12 mouse cellular contexts compared by ENCODE assay signal in genomic region chr6:99202781-99203180, GRCm38 (mm10).
DNase-seq lines count a peak whose midpoint lies in the region; ATAC-seq and TF ChIP-seq lines count a peak whose summit lies in the region.
"Had no signal": no experiment of that assay in that cellular context is flagged by ENCODE, and none has a peak within 500 bp of the region (broad histone marks: within the 10 kb centered on the region; RNA-seq: fewer than 3 reads in every experiment).

No protein-coding gene starts in this region.

- no peak for TF ChIP-seq POLR2A in CH12.LX (IDR thresholded peaks at IDR 0.05; ENCODE audit: low read depth, low read length)

- H3K4me3 ChIP-seq in heart, postnatal 0 days (ENCODE audit: low read depth, low read length): peak overlapping the region; percentile 46
- H3K4me3 ChIP-seq in CH12.LX (replicated peaks in 1 of 3; ENCODE audit: low read depth in 2 of 3, low read length in 2 of 3, poor library complexity in 1 of 3): peak overlapping the region; percentile 43 to 49 (median 46)
- H3K4me3 ChIP-seq in embryonic facial prominence, embryonic 14.5 days (ENCODE audit: low read depth, low read length): no peak overlapping the region
- H3K4me3 ChIP-seq in intestine, embryonic 16.5 days (ENCODE audit: low read length): peak overlapping the region; percentile 25; the same call in 1 of the 2 replicates

- DNase-seq in heart, postnatal 0 days (ENCODE audit: low spot score): no peak
- no peak for DNase-seq in heart, postnatal 25 days (ENCODE audit: low spot score)
- DNase-seq in CH12.LX (ENCODE audit: extremely low read depth) (no peak), MN1 (ENCODE audit: low spot score) (no peak)
- no peak for DNase-seq in embryonic facial prominence, embryonic 14.5 days (ENCODE audit: low spot score)
- no peak for DNase-seq in thymus, postnatal 14 days
- no peak for DNase-seq in cerebellum, adult 11 months
- DNase-seq: cerebellum, adult 8-10 months; gastrocnemius, postnatal 10 days; kidney, adult 18-20 months; lung, adult 2 months had no signal

- H3K27ac ChIP-seq in heart, postnatal 0 days (ENCODE audit: low read depth): peak overlapping the region; percentile 93
- H3K27ac ChIP-seq in CH12.LX (ENCODE audit: insufficient read depth, low read depth): peak overlapping the region; percentile 74; the same call in 1 of the 2 replicates
- H3K27ac ChIP-seq in embryonic facial prominence, embryonic 14.5 days (replicated peaks; ENCODE audit: low read depth, low read length): no peak overlapping the region
- no peak overlapping the region for H3K27ac ChIP-seq in intestine, embryonic 16.5 days (ENCODE audit: low read length)

- no peaks in the 10 kb centered on the region for H3K27me3 ChIP-seq in heart, postnatal 0 days (ENCODE audit: control insufficient read depth, insufficient read depth, low read length)
- no peaks in the 10 kb centered on the region for H3K27me3 ChIP-seq in CH12.LX (replicated peaks)
- no peaks in the 10 kb centered on the region for H3K27me3 ChIP-seq in embryonic facial prominence, embryonic 14.5 days (replicated peaks; ENCODE audit: control insufficient read depth, insufficient read depth, low read length)
- H3K27me3 ChIP-seq in intestine, embryonic 16.5 days (replicated peaks; ENCODE audit: control insufficient read depth, insufficient read depth, low read length): no peaks in the 10 kb centered on the region

- TF ChIP-seq RAD21 in CH12.LX (IDR thresholded peaks at IDR 0.05; ENCODE audit: low read depth, low read length): no peak

- no peak for ATAC-seq in heart, postnatal 0 days (ENCODE audit: insufficient read depth, low read depth)
- no peak for ATAC-seq in embryonic facial prominence, embryonic 14.5 days (ENCODE audit: low read depth)
- ATAC-seq in intestine, embryonic 16.5 days: no peak

- in situ Hi-C loops in CH12.LX (cut with MboI; ENCODE audit: low pct_ligation_motif_present, low pct_unique_long_range_greater_than_20kb, low sequenced_read_pairs): no loop called here

- intact Hi-C loops in heart, postnatal 25 days (cut with DNase I): loop anchor here (10.0 kb wide), 1 partner anchor 252 kb away; no protein-coding TSS in a partner anchor

- peak overlapping the region; percentile 56 for H3K4me2 ChIP-seq in heart, postnatal 0 days (ENCODE audit: low read depth, low read length)
- peak overlapping the region; percentile 100 for H3K4me2 ChIP-seq in CH12.LX (ENCODE audit: insufficient read depth, low read depth, poor library complexity, severe bottlenecking)
- H3K4me2 ChIP-seq in embryonic facial prominence, embryonic 14.5 days (ENCODE audit: low read depth, low read length): peak overlapping the region; percentile 55; the same call in 1 of the 2 replicates
- H3K4me2 ChIP-seq in intestine, embryonic 16.5 days (ENCODE audit: low read depth, low read length): peak overlapping the region; percentile 49; the same call in 1 of the 2 replicates

- H3K4me1 ChIP-seq in heart, postnatal 0 days (ENCODE audit: control insufficient read depth, insufficient read depth): peaks cover 52% of the 10 kb centered on the region
- H3K4me1 ChIP-seq in CH12.LX (ENCODE audit: control insufficient read depth in 1 of 2, insufficient read depth in 2 of 2): peaks cover 18 to 70% of the 10 kb centered on the region in 2 experiments
- peaks cover 34% of the 10 kb centered on the region for H3K4me1 ChIP-seq in embryonic facial prominence, embryonic 14.5 days (ENCODE audit: control insufficient read depth, insufficient read depth, low read length)
- peaks cover 70% of the 10 kb centered on the region for H3K4me1 ChIP-seq in intestine, embryonic 16.5 days (ENCODE audit: control insufficient read depth, insufficient read depth, low read length)

- H3K79me2 ChIP-seq in CH12.LX (replicated peaks; ENCODE audit: control insufficient read depth, extremely low read depth, insufficient read depth, poor library complexity, severe bottlenecking): peaks cover 10% of the 10 kb centered on the region

- H3K9ac ChIP-seq in heart, postnatal 0 days (replicated peaks; ENCODE audit: low read depth, low read length): peak overlapping the region; percentile 31
- peak overlapping the region; percentile 70 for H3K9ac ChIP-seq in CH12.LX (ENCODE audit: insufficient read depth, low read depth)
- no peak overlapping the region for H3K9ac ChIP-seq in embryonic facial prominence, embryonic 14.5 days (ENCODE audit: low read depth, low read length)
- H3K9ac ChIP-seq in intestine, embryonic 16.5 days (ENCODE audit: low read depth, low read length): peak overlapping the region; percentile 6; the same call in 1 of the 2 replicates

- TF ChIP-seq CTCF in heart, postnatal 0 days (IDR thresholded peaks at IDR 0.05; ENCODE audit: low read depth): no peak
- TF ChIP-seq CTCF in CH12.LX (conservative IDR thresholded peaks at IDR 0.05 in 1 of 2, IDR thresholded peaks at IDR 0.05 in 1 of 2; ENCODE audit: low read depth in 2 of 2, low read length in 2 of 2): no peak

- no peaks in the 10 kb centered on the region for H3K9me3 ChIP-seq in heart, postnatal 0 days (replicated peaks; ENCODE audit: control insufficient read depth, low read length)
- no peaks in the 10 kb centered on the region for H3K9me3 ChIP-seq in CH12.LX (replicated peaks; ENCODE audit: low read length)
- H3K9me3 ChIP-seq in embryonic facial prominence, embryonic 14.5 days (ENCODE audit: control insufficient read depth, low read length): no peaks in the 10 kb centered on the region
- no peaks in the 10 kb centered on the region for H3K9me3 ChIP-seq in intestine, embryonic 16.5 days (ENCODE audit: control insufficient read depth, low read length)

- WGBS in heart, postnatal 0 days: 64% methylated on average over 4 of the region's 4 CpGs
- 80% methylated on average over 4 of the region's 4 CpGs for WGBS in embryonic facial prominence, embryonic 14.5 days
- WGBS in intestine, embryonic 16.5 days: 82% methylated on average over 4 of the region's 4 CpGs

- dilution Hi-C loops in CH12.LX (cut with MboI; ENCODE audit: extremely low pct_ligation_motif_present, extremely low pct_unique_long_range_greater_than_20kb, low sequenced_read_pairs): no loop called here

- H3K36me3 ChIP-seq in heart, postnatal 0 days (replicated peaks; ENCODE audit: control insufficient read depth, insufficient read depth, low read length): no peaks in the 10 kb centered on the region
- H3K36me3 ChIP-seq in CH12.LX (replicated peaks in 1 of 2; ENCODE audit: control insufficient read depth in 1 of 2, insufficient read depth in 1 of 2, low read length in 1 of 2): peaks cover 14 to 18% of the 10 kb centered on the region in 2 experiments
- H3K36me3 ChIP-seq in embryonic facial prominence, embryonic 14.5 days (ENCODE audit: control insufficient read depth, insufficient read depth, low read length): no peaks in the 10 kb centered on the region
- no peaks in the 10 kb centered on the region for H3K36me3 ChIP-seq in intestine, embryonic 16.5 days (ENCODE audit: control insufficient read depth, insufficient read depth, low read length)

- TF ChIP-seq EP300 in heart, postnatal 0 days (IDR thresholded peaks at IDR 0.05; ENCODE audit: low read depth): no peak
- TF ChIP-seq EP300 in CH12.LX (IDR thresholded peaks at IDR 0.05; ENCODE audit: low read length): no peak

TF ChIP-seq in CH12.LX, 34 proteins besides CTCF, POLR2A, EP300 and RAD21:
- TF ChIP-seq RCOR1 (conservative IDR thresholded peaks at IDR 0.05; ENCODE audit: low read depth, low read length) (no peak), JUN (IDR thresholded peaks at IDR 0.05; ENCODE audit: insufficient read depth, low read depth, low read length) (no peak), USF1 (IDR thresholded peaks at IDR 0.05; ENCODE audit: low read depth, low read length) (no peak), CHD1 (IDR thresholded peaks at IDR 0.05; ENCODE audit: low read depth, low read length) (peak; percentile 4; the same call in 1 of the 2 replicates), SIN3A (IDR thresholded peaks at IDR 0.05; ENCODE audit: low read length) (no peak), USF2 (conservative IDR thresholded peaks at IDR 0.05; ENCODE audit: low read depth, low read length) (no peak), ZNF384 (IDR thresholded peaks at IDR 0.05; ENCODE audit: low read depth, low read length) (peak; percentile 85; the same call in 1 of the 2 replicates), KAT2A (IDR thresholded peaks at IDR 0.05; ENCODE audit: insufficient replicate concordance, low read length) (no peak), NELFE (IDR thresholded peaks at IDR 0.05; ENCODE audit: low read depth, low read length) (no peak), ETS1 (conservative IDR thresholded peaks at IDR 0.05; ENCODE audit: low read depth, low read length) (no peak), CHD2 (IDR thresholded peaks at IDR 0.05; ENCODE audit: low read length) (no peak), JUND (conservative IDR thresholded peaks at IDR 0.05; ENCODE audit: low read depth, low read length) (no peak), TCF12 (IDR thresholded peaks at IDR 0.05; ENCODE audit: low read depth, low read length) (no peak), MXI1 (IDR thresholded peaks at IDR 0.05; ENCODE audit: low read depth, low read length) (no peak), SMC3 (IDR thresholded peaks at IDR 0.05; ENCODE audit: low read depth, low read length) (no peak), ZKSCAN1 (IDR thresholded peaks at IDR 0.05; ENCODE audit: borderline replicate concordance, low read depth, low read length) (no peak), UBTF (IDR thresholded peaks at IDR 0.05; ENCODE audit: low read depth, low read length) (0 out of 2 replicates have a peak, but pooled peaks have one; percentile 39)

Comparison
In these comparisons a context has a peak if more than half of its experiments do, and no peak if none do; other contexts are left out.
1. H3K27ac ChIP-seq: peak in heart, postnatal 0 days (single experiment) and CH12.LX (single experiment); none in embryonic facial prominence, embryonic 14.5 days (single experiment) and intestine, embryonic 16.5 days (single experiment).
2. H3K4me2 ChIP-seq: peak in every context shown above with its lines; median percentile 100 in CH12.LX; 56 in heart, postnatal 0 days; 55 in embryonic facial prominence, embryonic 14.5 days; 49 in intestine, embryonic 16.5 days.